Mouse (Mus musculus) lung, postnatal 0 days (tissue): Measurements from ENCODE around the gene Mgat4c. TPM values are rescaled to one million over a fixed set of nuclear protein-coding genes. Genes with fewer than 3 reads are reported as not detected.

Experiments used
- ATAC-seq: fragments of 200-750 bp; cut with Nextera tagmentation; 2 replicates; pipeline ENCODE4 v1.8.0; 2017; ENCODE audit warnings: moderate library complexity
- DNase-seq: peaks from one replicate; pipeline ENCODE4 v3.0.0-alpha.2; 2016; ENCODE audit warnings: low spot score
- H3K27ac ChIP-seq: fragments of 300-500 bp; sonication (generic); 2 replicates; pipeline ENCODE4 v1.5.1; 2014; ENCODE audit warnings: antibody characterized with exemption, mild to moderate bottlenecking, low read length, mixed read lengths
- H3K27me3 ChIP-seq: fragments of 300-500 bp; sonication (generic); replicated peaks from 2 replicates; pipeline ENCODE4 v1.6.1; 2014; ENCODE audit warnings: low read length, mixed read lengths; ENCODE audit not compliant: insufficient read depth
- H3K36me3 ChIP-seq: fragments of 300-500 bp; sonication (generic); 2 replicates; pipeline ENCODE4 v1.6.1; 2014; ENCODE audit warnings: low read length, mixed read lengths; ENCODE audit not compliant: insufficient read depth
- H3K4me1 ChIP-seq: fragments of 300-500 bp; sonication (generic); 2 replicates; pipeline ENCODE4 v1.6.1; 2014; ENCODE audit warnings: antibody characterized with exemption, low read depth, low read length, mixed read lengths; ENCODE audit not compliant: insufficient read depth
- H3K4me2 ChIP-seq: fragments of 300-500 bp; sonication (generic); replicated peaks from 2 replicates; pipeline ENCODE4 v1.6.1; 2014; ENCODE audit warnings: low read depth, mild to moderate bottlenecking, low read length, moderate library complexity, mixed read lengths
- H3K4me3 ChIP-seq: fragments of 300-500 bp; sonication (generic); 2 replicates; pipeline ENCODE4 v1.5.1; 2014; ENCODE audit warnings: low read depth, low read length
- H3K9ac ChIP-seq: fragments of 300-500 bp; sonication (generic); replicated peaks from 2 replicates; pipeline ENCODE4 v1.6.1; 2014; ENCODE audit warnings: low read depth, mild to moderate bottlenecking
- H3K9me3 ChIP-seq: fragments of 300-500 bp; sonication (generic); 2 replicates; pipeline ENCODE4 v1.6.1; 2016; ENCODE audit warnings: low read length, mixed read lengths
- CTCF ChIP-seq: IDR thresholded peaks from 2 replicates; pipeline ENCODE4 v1.5.1; 2016; ENCODE audit warnings: antibody characterized with exemption, mild to moderate bottlenecking
- EP300 ChIP-seq: IDR thresholded peaks from 2 replicates; pipeline ENCODE4 v1.6.1; 2016; ENCODE audit warnings: antibody characterized with exemption, mild to moderate bottlenecking, control low read depth
- WGBS: fragments of 180-500 bp; shearing (Covaris S2); extraction: QIAGEN DNeasy Blood & Tissue Kit; methylation state at CpG from one replicate; pipeline ENCODE4 v1.1.7; 2014; 5-methylcytosine and 5-hydroxymethylcytosine counted together
- polyA plus RNA-seq: library from polyadenylated mRNA; unstranded; fragments of >200 nt; fragmentation: Nextera tagmentation; extraction: Ambion mirVana; gene quantifications from 2 replicates; pipeline ENCODE4 v1.2.1, GENCODE M21; 2015

Mgat4c gene
- polyA plus RNA-seq, 1 experiment from 2014 or later, result not detected

DNA sequence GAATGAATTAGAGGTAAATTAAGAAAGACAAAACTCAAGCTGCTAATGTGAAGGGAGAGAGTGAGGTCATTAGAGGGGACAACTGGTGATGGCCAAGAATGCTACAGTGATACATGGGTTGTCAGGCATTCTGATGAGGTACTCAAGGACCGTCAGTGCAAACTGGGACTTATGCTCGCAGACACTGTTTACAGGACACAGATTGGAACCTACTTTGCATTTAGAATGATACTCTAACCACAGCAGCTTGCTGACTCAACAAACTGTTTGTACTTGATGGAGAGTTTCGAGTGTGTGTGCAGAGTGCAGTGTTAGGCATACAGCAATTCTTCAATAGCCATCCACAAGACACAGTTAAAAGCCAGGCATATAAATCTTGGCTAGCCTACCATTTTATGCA, 503.4 kb downstream of the Mgat4c start:
- TF ChIP-seq EP300 (no peak), CTCF (no peak)
- Histone ChIP-seq H3K9ac (no peak overlapping the region), H3K36me3 (no peaks in the 10 kb centered on the region), H3K4me2 (no peak overlapping the region), H3K9me3 (no peaks in the 10 kb centered on the region), H3K27me3 (no peaks in the 10 kb centered on the region), H3K4me3 (no peak overlapping the region), H3K27ac (no peak overlapping the region), H3K4me1 (no peaks in the 10 kb centered on the region)
- no peak for ATAC-seq
- DNase-seq, result no peak
- WGBS, result 31% methylated on average over 3 of the region's 3 CpGs

DNA sequence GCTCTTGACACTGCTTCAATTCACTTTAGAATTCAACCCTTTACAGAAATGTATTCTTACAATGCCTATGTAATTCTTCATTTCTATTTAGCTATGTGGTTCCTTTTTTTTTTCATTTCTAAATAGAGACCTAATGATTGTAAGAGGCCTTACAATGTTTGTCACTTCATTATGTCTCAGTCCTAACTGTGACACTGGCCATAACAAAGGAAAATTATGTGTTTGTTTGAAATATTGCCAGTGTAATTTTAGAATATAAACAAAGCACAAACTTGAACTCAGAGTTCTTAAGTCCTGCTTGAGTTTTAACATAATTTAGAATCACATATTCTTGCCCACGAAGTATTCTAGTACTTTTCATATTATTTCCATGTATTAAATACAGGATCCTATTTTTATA, 510.4 kb downstream of the Mgat4c start:
- ATAC-seq, result no peak
- 47% methylated on average over 1 of the region's 1 CpGs for WGBS
- no peaks in the 10 kb centered on the region for H3K4me1 ChIP-seq

DNA sequence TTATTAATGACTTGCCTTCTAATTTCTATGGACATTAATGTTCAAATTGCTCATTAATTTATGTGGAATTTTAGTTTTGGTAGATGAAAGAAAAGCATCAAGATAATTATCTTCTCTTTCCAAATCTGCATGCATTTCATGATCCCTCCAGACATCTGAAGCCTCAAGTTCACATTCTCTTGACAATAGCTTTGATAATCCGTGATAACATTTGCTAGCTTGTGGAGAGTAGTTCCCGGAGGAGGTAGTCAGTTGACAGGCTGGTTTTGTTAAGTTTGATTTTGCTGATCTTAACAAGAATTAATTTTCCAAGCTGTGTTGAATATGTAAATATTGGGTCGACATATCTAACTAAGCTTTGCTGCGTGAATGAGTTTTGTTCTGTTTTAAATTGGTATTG, 515.6 kb downstream of the Mgat4c start:
- WGBS, result 74% methylated on average over 4 of the region's 4 CpGs
- Histone ChIP-seq H3K4me3 (no peak overlapping the region), H3K9me3 (no peaks in the 10 kb centered on the region), H3K36me3 (no peaks in the 10 kb centered on the region), H3K4me2 (no peak overlapping the region), H3K9ac (no peak overlapping the region), H3K27ac (no peak overlapping the region), H3K4me1 (no peaks in the 10 kb centered on the region), H3K27me3 (no peaks in the 10 kb centered on the region)
- no peak for DNase-seq
- ATAC-seq, result no peak
- TF ChIP-seq CTCF, result no peak
- no peak for TF ChIP-seq EP300

More for the DNA sequence above, 510.4 kb downstream of the Mgat4c start:
- Histone ChIP-seq H3K36me3 (no peaks in the 10 kb centered on the region), H3K9me3 (no peaks in the 10 kb centered on the region), H3K27ac (no peak overlapping the region), H3K27me3 (no peaks in the 10 kb centered on the region), H3K4me2 (no peak overlapping the region), H3K4me3 (no peak overlapping the region), H3K9ac (no peak overlapping the region)
- TF ChIP-seq EP300 (no peak), CTCF (no peak)
- DNase-seq, result no peak

DNA sequence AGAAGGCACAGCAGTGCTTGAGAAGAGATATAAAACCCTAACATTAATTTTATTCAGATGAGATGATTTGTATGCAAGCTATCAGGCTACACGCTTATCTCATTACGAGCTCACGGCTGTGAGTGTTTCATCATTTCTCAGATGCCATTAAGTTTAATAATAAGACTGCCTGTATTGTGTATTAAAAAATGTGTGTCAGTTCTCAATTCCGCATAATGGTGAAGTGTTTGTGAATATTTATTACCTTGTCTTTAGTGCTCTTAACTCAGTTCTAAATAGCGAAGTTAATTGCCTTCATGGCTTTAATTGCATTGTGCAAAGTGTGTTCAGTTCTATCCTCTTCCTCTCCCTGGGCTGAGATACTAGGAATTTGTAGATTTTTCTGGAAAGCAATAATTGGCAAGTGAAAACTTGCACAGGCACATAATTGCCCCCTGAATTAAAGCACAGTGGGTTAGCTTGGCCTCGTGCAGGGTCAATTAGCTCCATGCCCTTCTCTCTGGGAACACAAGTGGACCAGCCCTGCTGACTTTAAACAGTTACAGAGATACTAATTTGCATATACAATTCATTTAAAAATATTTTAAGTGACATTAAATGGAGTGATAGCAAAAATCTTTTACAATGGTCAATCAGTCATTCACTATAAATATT, 557.4 kb downstream of the Mgat4c start:
- Histone ChIP-seq H3K4me2 (no peak overlapping the region), H3K36me3 (no peaks in the 10 kb centered on the region), H3K4me3 (no peak overlapping the region), H3K27ac (no peak overlapping the region), H3K27me3 (no peaks in the 10 kb centered on the region), H3K9me3 (no peaks in the 10 kb centered on the region), H3K9ac (no peak overlapping the region), H3K4me1 (no peaks in the 10 kb centered on the region)
- ATAC-seq (no peak), DNase-seq (no peak)
- TF ChIP-seq EP300, result no peak
- TF ChIP-seq CTCF, result no peak
- WGBS, result 85% methylated on average over 6 of the region's 6 CpGs

DNA sequence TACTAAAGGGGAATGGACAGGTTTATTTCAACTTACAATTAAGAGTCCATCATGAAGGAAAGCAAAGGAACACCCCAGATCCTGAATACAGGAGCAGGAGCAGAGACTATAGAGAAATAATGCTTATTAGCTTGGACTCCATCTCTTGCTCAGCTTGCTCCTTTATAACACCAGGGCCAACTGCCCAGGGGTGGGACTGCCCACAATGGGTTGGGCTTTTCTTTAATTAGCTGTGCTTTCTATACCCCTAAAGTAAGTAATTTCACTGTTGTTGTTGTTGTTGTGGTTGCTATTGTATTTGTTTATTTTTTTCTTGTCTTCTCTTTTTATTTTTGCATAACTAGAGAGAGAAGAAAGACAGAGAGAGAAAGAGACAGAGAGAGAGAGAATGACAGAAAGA, 562.6 kb downstream of the Mgat4c start:
- H3K4me2 ChIP-seq, result no peak overlapping the region
- no peaks in the 10 kb centered on the region for H3K36me3 ChIP-seq
- ATAC-seq (no peak), DNase-seq (no peak)
- H3K27me3 ChIP-seq, result no peaks in the 10 kb centered on the region
- H3K9me3 ChIP-seq, result no peaks in the 10 kb centered on the region
- no peak overlapping the region for H3K4me3 ChIP-seq
- H3K27ac ChIP-seq, result no peak overlapping the region
- H3K4me1 ChIP-seq, result no peaks in the 10 kb centered on the region
- TF ChIP-seq EP300 (no peak), CTCF (no peak)
- no peak overlapping the region for H3K9ac ChIP-seq

DNA sequence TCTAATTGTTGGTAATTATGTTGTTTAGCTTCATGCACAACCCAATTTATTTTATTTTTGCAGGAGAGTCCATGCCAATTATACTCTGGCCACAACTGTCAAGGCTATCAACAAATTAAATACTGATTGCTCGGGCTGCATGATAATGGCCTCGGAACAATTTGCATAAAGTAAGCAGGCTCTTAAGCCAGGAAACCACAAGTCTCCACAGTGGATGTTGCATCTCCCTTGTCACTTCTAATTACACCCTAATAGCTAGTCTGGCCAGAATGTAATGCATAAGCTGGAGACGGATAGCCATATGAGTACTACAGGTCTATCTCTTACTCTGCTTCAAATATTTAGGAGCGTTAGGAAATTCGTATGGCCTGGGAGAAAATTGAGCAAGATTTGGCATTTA, 563.3 kb downstream of the Mgat4c start:
- no peak overlapping the region for H3K4me2 ChIP-seq
- no peak for TF ChIP-seq EP300
- no peak for TF ChIP-seq CTCF
- ATAC-seq, result no peak
- no peak overlapping the region for H3K9ac ChIP-seq
- H3K27ac ChIP-seq, result no peak overlapping the region
- WGBS, result 75% methylated on average over 5 of the region's 5 CpGs
- DNase-seq, result no peak
- no peaks in the 10 kb centered on the region for H3K27me3 ChIP-seq
- H3K4me1 ChIP-seq, result no peaks in the 10 kb centered on the region
- H3K9me3 ChIP-seq, result no peaks in the 10 kb centered on the region
- no peaks in the 10 kb centered on the region for H3K36me3 ChIP-seq
- H3K4me3 ChIP-seq, result no peak overlapping the region

DNA sequence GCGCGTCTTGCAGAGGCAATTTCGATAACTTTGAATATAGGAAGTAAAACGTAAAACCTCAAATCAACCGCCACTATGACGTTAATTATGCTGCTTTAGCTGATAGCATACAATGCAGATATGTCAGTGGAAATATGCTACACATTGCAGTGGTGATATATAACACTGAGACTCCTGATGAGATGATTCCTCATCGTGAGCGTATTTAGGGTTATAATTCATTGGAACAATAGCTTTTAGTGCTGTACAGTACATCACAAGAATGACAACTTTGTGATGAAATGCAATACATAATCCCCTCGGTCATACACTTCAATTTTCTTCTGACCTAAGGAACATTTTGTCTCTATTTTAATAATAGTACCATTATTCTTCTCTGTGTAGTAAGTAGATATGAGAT, 564.0 kb downstream of the Mgat4c start:
- TF ChIP-seq CTCF (no peak), EP300 (no peak)
- 82% methylated on average over 9 of the region's 9 CpGs for WGBS
- H3K4me1 ChIP-seq, result no peaks in the 10 kb centered on the region
- DNase-seq (no peak), ATAC-seq (no peak)
- no peak overlapping the region for H3K9ac ChIP-seq
- H3K27ac ChIP-seq, result no peak overlapping the region
- H3K36me3 ChIP-seq, result no peaks in the 10 kb centered on the region
- no peak overlapping the region for H3K4me2 ChIP-seq
- no peak overlapping the region for H3K4me3 ChIP-seq
- no peaks in the 10 kb centered on the region for H3K9me3 ChIP-seq
- H3K27me3 ChIP-seq, result no peaks in the 10 kb centered on the region
